Mouse (Mus musculus) activated CD4-positive, CD25-positive, alpha-beta regulatory T cell, adult 4 months (primary cell): Measurements from ENCODE around the gene Ccdc169. TPM values are rescaled to one million over a fixed set of nuclear protein-coding genes. Genes with fewer than 3 reads are reported as not detected.

Source experiments
- ATAC-seq: one replicate; pipeline ENCODE4 v1.8.0; 2017
- polyA plus RNA-seq, 2 experiments: library from polyadenylated mRNA; unstranded; fragments of 100-300 nt; shearing (Covaris generic); gene quantifications; one replicate each; pipeline ENCODE4 v1.2.1; 2017

The Ccdc169 gene
- polyA plus RNA-seq: not detected

- ATAC-seq: no peak
Measured at GRCm38 (mm10) chr3:55137039-55137438, at the start of gene Ccdc169. TSS of gene Ccdc169 (plus strand) at chr3:55137339.

GRCm38 (mm10) chr3:55087360-55087759, 49.8 kb upstream of the Ccdc169 start:
- no peak for ATAC-seq

DNA sequence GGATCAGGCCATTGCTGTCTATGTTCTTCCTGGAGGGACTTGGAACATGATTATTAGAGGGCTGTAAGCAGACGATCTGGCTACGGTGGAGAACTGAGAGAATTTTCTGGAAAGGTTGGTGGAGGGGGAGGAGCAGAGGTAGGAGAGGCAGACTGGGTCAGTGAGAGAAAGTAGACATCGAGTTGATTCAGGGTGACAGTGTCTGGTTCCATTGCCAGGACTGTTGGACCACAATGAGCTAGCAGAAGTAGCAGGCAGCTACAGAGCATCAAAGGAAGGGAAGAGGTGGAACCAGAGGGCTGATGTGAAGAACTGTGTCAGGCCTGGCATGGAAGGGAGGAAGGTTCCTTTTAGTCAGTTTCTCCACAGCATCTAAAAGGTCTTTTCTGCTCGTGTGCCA, 48.8 kb upstream of the Ccdc169 start:
- no peak for ATAC-seq

- ATAC-seq: no peak
Measured at GRCm38 (mm10) chr3:55088843-55089242, 48.3 kb upstream of the Ccdc169 start.

DNA sequence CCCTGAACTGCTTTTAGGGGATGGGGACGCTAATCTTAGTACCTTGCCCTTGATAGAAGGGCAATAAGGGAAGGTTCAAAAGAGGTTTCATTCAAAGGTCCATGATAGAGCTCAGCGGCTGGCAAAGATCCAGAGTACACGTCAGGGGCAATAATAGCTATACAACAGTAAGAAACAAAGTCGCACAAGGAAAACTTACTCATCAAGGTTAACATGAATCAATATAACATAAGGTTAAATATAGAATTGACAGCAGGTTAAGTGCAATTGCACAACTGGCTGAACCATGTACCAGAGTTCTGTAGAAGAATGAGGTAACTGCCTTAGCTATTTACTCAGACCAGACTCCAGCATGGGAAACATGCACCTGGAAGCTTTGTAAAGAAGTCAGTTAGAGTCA, 47.8 kb upstream of the Ccdc169 start:
- no peak for ATAC-seq

- no peak for ATAC-seq
Measured at GRCm38 (mm10) chr3:55093161-55093560, 44.0 kb upstream of the Ccdc169 start.

GRCm38 (mm10) chr3:55095968-55096654, 41.0 kb upstream of the Ccdc169 start:
- ATAC-seq: no peak

DNA sequence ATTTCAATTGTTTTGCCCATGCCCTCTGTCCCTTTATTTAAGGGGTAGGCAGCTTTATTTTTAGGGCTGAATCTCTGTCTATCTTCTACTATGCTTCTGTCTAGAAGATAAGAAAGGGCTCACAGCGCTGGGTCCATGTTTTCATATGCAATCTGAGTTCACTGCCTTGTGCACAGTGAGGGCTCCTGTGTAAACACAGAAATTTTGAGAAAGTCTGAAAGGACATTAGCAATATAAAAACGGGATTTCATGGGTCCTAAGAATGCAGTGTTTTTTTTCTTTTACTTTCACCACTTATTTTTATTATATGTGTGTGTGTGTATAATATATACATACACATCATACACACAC, 40.5 kb upstream of the Ccdc169 start:
- ATAC-seq: no peak

DNA sequence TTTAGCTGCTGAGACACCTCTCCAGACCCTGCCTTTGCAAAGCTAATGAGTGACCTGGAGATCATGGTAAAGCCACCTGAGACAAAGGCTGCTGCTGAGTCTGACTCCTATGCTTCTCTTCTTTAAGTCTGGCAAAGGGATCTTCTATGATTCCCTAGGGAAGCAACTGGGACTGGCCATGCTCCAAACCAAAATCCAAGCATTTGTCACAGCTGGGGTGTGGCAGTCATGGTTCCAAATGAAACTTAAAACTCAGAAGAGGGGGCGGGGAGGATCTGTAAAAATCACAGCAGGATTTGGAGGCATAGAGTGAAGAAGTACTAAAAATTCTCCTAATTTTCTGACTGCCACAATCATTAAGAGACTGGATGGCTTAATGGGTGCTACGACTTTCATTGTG, 40.0 kb upstream of the Ccdc169 start:
- ATAC-seq: no peak

- no peak for ATAC-seq
Measured at GRCm38 (mm10) chr3:55098014-55098413, 39.1 kb upstream of the Ccdc169 start.

GRCm38 (mm10) chr3:55098990-55099389, 38.1 kb upstream of the Ccdc169 start:
- ATAC-seq: no peak

DNA sequence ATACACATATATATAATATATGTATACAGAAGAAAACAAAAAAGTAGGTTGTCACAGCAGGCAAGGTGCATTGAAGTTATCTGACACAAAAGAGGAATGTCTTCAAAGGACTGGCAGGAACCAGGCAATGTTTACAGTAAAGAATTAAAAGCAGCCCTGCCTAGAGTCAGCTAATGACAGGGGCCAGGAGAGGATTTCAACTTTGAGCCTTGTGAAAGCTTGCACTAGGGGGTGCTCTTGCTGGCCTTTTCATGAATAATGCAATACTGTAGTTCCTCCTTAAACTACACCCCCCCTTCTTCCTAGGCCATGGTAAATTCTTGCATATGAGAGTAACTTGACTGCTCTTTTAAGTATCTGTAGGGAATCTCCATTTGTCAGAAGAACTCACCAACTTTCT, 36.0 kb upstream of the Ccdc169 start:
- no peak for ATAC-seq

- no peak for ATAC-seq
Measured at GRCm38 (mm10) chr3:55105372-55106023, 31.6 kb upstream of the Ccdc169 start.

DNA sequence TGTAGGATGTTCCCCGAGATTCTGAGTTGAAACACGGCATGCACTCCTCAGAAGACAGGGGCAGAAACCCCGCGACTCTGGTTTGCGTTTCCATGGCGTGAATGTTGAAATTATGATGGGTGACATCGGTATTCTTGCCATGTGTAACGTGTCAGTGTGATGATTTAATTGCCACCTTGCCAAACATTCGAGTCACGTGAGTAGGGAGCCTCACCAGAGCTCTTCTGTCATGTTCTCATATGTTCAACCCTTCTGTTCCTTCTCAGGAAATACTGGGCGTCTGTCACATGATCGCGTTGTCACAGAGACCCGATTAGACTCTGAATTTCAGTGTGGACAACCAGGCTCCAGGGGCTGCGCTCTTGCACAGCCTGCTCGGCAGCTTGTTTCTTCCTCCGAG, 31.1 kb upstream of the Ccdc169 start:
- ATAC-seq: no peak

DNA sequence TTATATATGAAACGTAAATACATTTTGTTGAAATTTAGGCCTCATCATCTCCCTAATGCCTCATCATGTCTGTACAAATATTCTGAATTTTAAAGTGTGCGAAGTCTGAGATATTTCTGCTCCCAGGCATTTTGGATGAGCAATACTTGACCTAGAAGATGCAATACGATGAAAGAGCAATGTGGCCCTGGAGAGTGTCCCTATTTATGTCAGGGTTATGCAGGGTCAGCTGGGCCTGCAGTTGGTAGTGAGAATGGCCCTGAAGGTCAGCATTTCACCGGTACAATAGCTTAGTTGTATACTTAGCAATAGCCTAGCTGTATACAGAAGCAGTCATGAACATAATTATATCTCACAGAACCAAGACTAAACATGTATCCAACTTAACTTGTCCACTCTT, 28.0 kb upstream of the Ccdc169 start:
- no peak for ATAC-seq

- peak; percentile 90 for ATAC-seq
Measured at GRCm38 (mm10) chr3:55111935-55112709, 25.0 kb upstream of the Ccdc169 start, which contains the start of gene Spg20. TSS of gene Spg20 (plus strand) at chr3:55112108.

- ATAC-seq: no peak
Measured at GRCm38 (mm10) chr3:55112710-55113415, 24.3 kb upstream of the Ccdc169 start.

DNA sequence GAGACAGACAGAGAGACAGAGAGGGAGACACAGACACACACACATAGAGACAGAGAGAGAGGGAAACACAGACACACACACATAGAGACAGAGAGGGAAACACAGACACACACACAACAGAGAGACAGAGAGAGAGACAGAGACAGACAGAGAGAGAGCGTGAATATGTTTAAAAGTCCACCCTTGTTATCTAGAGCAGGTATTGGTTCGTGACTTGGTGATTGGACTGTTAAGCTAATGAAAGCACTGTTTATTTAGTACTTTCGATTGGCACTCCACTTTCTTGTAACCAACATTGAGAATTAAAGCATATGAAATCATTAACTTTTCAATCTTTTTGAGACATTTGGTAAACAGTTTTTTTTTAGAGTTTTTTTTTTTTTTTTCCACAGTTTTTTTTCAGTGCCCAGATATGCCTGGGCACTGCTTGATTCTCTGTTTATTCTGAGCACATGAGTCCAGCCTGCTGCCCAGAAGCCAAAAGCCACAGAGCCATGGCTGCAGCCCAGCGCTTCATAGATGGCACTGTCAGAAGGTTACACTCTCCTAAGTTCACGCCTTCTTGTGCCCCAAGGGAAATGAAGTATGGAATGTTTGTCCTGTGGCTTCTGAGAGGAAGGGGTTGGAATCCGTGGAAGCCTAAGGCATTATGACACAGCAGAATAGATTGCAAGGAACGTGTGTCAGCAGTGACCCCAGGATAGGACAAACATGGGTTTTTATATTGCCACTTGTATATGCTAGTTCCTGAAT, 22.6 kb upstream of the Ccdc169 start:
- no peak for ATAC-seq

GRCm38 (mm10) chr3:55115071-55115470, 22.1 kb upstream of the Ccdc169 start:
- no peak for ATAC-seq

GRCm38 (mm10) chr3:55115989-55116388, 21.1 kb upstream of the Ccdc169 start:
- no peak for ATAC-seq

GRCm38 (mm10) chr3:55119275-55119898, 17.8 kb upstream of the Ccdc169 start:
- no peak for ATAC-seq

- no peak for ATAC-seq
Measured at GRCm38 (mm10) chr3:55122336-55122870, 14.7 kb upstream of the Ccdc169 start.
